Mouse (Mus musculus) cerebellum, adult (tissue): ENCODE results near the gene Gm8909.
"Not testable (repeated sequence)": the region's sequence is repeated elsewhere in the genome, so short reads cannot be mapped to it uniquely, and the experiment has no call there.

Experiments
- ATAC-seq: cut with Nextera tagmentation; 2 replicates; pipeline ENCODE4 v1.9.2; 2017; ENCODE audit warnings: mild to moderate bottlenecking, moderate library complexity, mixed read lengths; ENCODE audit not compliant: insufficient number of reproducible peaks, low FRiP score, low TSS enrichment

Gm8909 gene

DNA sequence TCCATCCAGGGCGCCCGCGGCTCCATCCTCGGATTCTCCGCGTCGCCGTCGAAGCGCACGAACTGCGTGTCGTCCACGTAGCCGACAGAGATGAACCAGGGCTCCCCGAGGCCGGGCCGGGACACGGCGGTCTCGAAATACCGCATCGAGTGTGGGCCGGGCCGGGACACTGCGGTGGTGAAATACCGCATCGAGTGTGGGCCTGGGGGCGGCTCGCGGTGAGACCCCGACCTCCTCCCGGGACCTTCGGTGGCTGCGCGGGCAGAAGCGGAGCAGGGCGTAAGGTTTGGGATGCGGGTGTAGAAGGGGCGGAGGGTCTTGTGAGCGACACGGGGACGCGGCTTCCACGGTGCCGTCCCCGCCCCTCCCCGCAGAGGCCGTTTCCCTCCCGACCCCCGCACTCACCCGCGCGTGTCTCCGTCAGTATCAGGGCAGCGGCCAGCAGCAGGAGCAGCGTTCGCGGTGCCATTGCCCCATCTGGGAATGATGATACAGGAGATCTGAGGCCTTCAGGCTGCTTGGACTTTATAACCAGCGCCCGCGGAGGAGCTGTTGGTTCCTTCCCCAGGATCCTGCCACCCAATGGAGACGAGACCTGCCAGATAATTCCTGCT is at the start of gene Gm8909:
Gm8909 (minus strand) TSS at position 499 of the 614 bp plus-strand sequence.
- no peak for ATAC-seq

DNA sequence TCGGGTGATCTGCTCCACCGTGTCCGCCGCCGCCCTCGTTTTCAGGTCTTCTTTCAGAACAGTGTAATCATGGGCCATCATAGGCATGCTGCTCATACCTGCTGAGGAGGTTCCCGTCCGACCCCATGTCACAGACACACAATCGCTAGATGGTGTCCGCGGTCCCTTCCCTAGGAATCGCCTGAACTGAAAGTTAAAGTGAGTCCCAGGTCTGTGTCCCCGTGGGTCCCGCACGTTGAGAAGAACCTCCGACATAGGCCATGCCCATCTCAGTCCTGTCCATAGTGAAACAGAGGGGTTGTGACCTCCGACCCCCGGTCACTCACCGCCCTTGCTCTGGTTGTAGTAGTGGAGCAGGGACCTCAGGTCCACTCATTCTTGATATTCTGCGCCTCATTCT is 47.2 kb upstream of the Gm8909 start:
- no peak for ATAC-seq

DNA sequence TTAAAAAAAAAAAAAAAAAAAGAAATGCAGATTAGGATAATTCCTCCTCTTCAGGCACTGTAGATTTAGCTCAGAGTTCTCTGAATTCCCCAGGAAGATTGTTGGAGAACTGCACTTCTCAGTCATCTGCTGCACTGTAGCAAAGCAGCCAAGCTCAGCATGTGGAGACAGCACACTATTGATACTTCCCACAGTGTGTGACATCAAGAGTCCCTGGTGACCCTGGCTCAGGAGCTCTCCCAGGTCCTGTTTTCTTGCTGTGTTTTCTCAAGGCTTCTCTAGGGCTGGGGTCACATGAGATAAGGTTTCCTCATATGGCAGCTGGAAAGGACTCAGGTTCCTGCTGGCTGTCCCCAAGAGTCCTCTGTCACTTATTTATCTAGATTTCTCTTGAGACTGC is 38.5 kb upstream of the Gm8909 start:
- ATAC-seq, result no peak

DNA sequence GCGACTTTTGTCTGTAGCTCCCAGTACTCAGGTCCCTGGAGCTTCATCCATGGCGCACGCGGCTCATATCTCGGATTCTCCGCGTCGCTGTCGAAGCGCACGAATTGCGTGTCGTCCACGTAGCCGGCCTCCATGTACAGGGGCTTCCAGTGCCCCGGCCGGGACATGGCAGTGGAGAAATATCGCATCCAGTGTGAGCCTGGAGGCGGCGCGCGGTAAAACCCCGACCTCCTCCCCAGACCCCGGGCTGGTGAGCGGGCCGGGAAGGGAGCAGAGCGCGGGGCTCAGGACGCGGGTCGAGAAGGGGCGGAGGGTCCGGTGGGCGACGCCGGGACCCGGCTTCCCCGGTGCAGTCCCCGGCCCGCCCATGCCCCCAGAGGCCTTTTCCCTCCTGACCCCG is 37.5 kb upstream of the Gm8909 start:
- no peak for ATAC-seq

DNA sequence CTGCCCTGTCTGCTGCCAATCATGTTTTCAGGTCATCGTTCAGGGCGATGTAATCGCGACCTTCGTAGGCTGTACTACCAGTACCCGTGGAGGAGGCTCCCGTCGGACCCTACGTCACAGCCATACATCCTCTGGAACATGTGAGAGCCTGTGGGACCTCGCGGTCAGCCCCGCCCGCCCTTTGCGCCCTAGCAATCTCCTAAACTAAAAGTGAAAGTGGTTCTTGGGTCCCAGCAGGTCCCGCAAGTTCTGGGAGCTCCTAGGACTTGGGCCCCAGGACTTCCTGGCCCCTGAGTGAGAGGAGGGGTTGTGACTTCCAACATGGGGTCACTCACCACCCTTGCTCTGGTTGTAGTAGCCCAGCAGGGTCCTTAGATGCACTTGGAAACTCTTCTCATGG is 37.1 kb upstream of the Gm8909 start:
- no peak for ATAC-seq

DNA sequence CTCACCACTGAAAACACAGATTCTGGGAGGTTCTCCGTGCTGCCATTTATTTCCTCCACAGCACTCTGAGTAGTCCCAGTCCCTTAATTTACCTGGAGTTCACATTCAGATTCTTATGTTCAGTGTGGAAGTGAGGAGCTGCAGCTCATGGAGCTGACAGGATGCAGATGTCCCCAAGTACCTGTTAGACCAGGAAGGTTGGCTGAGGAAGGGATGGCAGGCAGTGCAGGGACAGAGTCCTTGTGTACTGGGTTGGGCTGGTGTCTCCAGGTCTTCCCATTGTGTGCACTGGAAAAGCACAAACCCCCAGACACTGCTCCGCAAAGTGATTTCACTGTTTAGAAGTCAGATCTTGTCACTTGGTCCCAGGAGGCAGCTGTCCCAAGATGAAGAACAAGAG is 33.5 kb upstream of the Gm8909 start:
- ATAC-seq, result no peak

- ATAC-seq, result no peak
These were observed 30.0 kb upstream of the Gm8909 start for GRCm38 (mm10) chr17:36198317-36198716.

- no peak for ATAC-seq
These were observed 26.1 kb upstream of the Gm8909 start for GRCm38 (mm10) chr17:36194471-36194870.

- no peak for ATAC-seq
These were observed 25.3 kb upstream of the Gm8909 start for GRCm38 (mm10) chr17:36193546-36194141.

DNA sequence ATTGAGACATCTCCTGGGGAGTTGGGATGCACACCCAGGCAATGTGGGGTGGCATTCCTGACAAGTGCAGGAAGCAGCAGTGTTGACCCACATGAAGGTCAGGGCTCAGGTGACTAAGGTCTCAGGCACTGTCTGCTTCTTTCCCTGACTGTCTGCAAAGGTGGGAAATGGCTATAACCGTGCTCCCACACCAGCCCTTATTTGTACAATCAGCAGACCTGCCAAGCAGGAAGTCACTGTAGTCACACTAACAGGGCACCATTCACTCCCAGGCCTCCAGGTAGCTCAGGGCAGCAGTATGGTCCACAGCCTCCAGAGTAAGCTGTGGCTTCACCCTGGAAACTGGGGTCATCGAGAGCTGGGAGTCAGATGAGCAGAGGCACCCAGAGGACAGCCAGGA is 24.0 kb upstream of the Gm8909 start:
- no peak for ATAC-seq

GRCm38 (mm10) chr17:36190169-36190507 is 21.8 kb upstream of the Gm8909 start, which contains the start of gene H2-T3:
Gene H2-T3, minus strand, starts transcription at chr17:36190287.
- ATAC-seq, result no peak

- ATAC-seq, result no peak
These were observed 21.3 kb upstream of the Gm8909 start for GRCm38 (mm10) chr17:36189491-36190168.

- ATAC-seq, result no peak
These were observed 19.2 kb upstream of the Gm8909 start for GRCm38 (mm10) chr17:36187540-36187939.

GRCm38 (mm10) chr17:36182212-36182611 is 13.9 kb upstream of the Gm8909 start:
- ATAC-seq, result no peak

- not testable (repeated sequence) for ATAC-seq
These were observed 11.1 kb upstream of the Gm8909 start for GRCm38 (mm10) chr17:36179446-36179845.

DNA sequence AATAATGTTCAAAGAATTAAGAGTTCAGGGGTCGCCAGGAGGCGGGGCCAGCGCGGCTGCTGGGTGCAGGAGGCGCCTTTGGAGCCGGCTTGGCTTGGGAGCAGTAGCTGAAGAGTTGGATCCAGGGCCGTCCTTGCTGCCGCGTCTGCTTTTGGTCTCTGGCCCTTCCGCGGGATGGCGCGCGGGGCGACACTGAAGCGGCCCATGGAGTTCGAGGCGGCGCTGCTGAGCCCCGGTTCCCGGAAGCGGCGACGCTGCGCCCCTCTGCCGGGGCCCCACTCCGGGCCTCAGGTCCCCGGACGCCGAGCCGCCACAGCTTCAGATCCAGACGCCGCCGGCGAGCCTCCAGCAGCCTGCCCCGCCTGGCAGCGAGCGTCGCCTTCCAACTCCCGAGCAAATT is 10.6 kb upstream of the Gm8909 start:
- not testable (repeated sequence) for ATAC-seq

DNA sequence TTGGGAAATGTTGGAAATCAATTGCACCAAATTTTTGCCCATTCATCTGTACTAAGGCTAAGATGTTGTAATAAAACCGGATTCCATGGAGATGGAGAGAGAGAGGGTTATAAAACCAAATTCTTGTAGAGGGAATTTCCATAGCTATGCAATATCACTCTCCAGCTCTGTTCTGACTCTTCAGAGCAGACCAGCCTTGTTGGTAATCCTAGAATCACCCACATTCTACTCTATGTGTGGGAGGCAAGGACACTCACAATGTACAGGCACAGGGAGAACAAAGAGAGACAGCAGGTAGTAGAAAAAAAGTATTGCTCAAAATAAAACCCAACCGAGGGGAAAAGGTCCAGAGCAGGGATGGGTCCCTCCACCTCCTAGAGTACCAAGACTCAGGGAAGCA is 7.8 kb upstream of the Gm8909 start:
- ATAC-seq, result not testable (repeated sequence)

- no peak for ATAC-seq
These were observed 2.0 kb upstream of the Gm8909 start for GRCm38 (mm10) chr17:36170287-36170814.

DNA sequence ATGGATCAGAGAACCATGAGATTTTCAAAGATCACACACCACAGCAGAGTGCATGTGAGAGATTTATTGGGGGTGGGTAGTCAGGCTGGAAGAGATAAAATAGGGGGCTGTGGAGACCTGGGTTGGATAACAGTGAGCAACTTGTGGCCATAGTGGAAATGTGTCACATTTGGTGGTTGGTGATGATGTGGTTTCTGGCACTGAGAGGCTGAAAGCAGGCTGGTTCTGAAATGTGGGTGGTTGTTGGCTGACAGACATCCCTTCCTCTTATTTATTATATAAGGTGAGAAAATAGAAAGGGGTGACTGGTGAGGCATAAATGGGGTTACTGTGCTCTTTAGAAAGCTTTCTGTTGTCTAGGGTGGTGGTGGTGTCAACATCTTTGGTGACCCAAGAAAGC is 1.4 kb upstream of the Gm8909 start:
- no peak for ATAC-seq

- ATAC-seq, result not testable (repeated sequence)
These were observed 757 bp upstream of the Gm8909 start for GRCm38 (mm10) chr17:36169094-36169493.

GRCm38 (mm10) chr17:36167306-36168038 is 865 bp downstream of the Gm8909 start:
- no peak for ATAC-seq
